Mouse (Mus musculus): Measurements from ENCODE around the gene Aldh3a2. TPM values are rescaled to one million over a fixed set of nuclear protein-coding genes. Genes with fewer than 3 reads are reported as not detected.

Gene Aldh3a2
- total and polyA plus RNA-seq, 2 experiments from 2014 or later = 33.9 to 49.3 TPM

DNA sequence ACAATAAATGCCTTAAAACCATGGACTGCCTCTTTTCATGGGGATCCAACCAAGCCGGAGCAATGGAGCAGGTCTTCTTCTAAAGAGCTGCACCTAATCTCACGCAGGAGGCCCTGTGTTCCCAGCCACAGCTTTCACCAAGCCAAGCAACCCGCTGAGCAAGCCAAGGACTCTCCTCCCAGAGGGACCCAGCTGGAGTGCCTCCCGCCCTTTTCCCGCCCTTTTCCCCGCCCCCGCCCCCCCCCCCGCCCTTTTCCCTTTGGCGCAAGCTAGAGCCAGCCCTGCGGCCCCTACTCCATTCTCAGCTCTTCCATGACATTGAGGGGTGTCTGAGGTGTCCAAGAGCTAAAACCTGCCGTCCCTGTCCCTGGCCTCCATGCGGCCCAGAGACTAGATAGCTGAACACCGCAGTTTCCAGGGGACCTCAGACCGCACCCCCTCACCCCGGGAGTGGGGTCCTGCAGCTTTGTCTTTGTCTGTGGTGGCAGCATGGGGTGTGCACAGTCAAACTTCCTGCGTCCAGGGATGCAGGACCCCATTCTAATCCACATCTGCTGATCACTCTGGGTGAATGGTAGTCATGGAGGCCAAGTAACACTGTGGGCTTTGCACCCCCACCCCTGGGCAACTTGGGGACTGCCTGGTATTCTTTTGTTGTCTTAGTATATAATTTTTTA is 33.6 kb upstream of the Aldh3a2 start:
- Histone ChIP-seq H3K27ac (ENCODE audit: low read depth, low read length) (no peak overlapping the region), H3K4me3 (ENCODE audit: low read depth, low read length) (no peak overlapping the region), H3K9me3 (ENCODE audit: low read length) (peaks cover 4% of the 10 kb centered on the region; the same call in 1 of the 2 replicates), H3K36me3 (ENCODE audit: insufficient read depth, low read length) (no peaks in the 10 kb centered on the region), H3K9ac (replicated peaks; ENCODE audit: low read length, poor library complexity, severe bottlenecking) (no peak overlapping the region), H3K4me1 (ENCODE audit: insufficient read depth, low read length) (no peaks in the 10 kb centered on the region), H3K27me3 (ENCODE audit: insufficient read depth, low read length) (no peaks in the 10 kb centered on the region), H3K4me2 (ENCODE audit: low read depth, low read length, poor library complexity, severe bottlenecking) (no peak overlapping the region)
- WGBS = 14% methylated on average over 15 of the region's 16 CpGs
- ATAC-seq (ENCODE audit: low FRiP score) (no peak), DNase-seq (ENCODE audit: low spot score) (no peak)
- TF ChIP-seq CTCF (IDR thresholded peaks at IDR 0.05) = no peak

DNA sequence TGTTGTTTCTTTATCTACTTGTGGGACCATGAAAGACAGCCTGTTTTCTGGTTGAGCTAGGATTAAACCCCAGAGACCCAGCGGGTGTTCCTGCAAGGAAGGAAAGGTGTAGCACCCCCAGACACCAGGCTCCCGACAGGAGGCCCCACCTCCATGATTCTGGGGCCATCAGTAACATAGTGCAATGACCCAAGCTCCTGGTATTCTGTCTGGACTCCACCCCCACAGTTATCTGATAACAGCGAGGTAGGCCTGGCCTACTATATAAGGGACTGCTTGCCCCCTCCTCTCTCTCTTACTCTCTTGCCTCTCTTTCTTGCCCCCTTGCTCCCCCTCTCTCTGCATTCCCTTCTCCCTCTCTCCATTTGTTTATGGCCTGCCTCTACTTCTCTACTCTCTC is 32.9 kb upstream of the Aldh3a2 start:
- Histone ChIP-seq H3K9ac (replicated peaks; ENCODE audit: low read length, poor library complexity, severe bottlenecking) (no peak overlapping the region), H3K27ac (ENCODE audit: low read depth, low read length) (no peak overlapping the region), H3K9me3 (ENCODE audit: low read length) (no peaks in the 10 kb centered on the region), H3K36me3 (ENCODE audit: insufficient read depth, low read length) (no peaks in the 10 kb centered on the region), H3K4me1 (ENCODE audit: insufficient read depth, low read length) (no peaks in the 10 kb centered on the region), H3K4me2 (ENCODE audit: low read depth, low read length, poor library complexity, severe bottlenecking) (no peak overlapping the region), H3K4me3 (ENCODE audit: low read depth, low read length) (no peak overlapping the region), H3K27me3 (ENCODE audit: insufficient read depth, low read length) (no peaks in the 10 kb centered on the region)
- DNase-seq (ENCODE audit: low spot score) (no peak), ATAC-seq (ENCODE audit: low FRiP score) (no peak)
- WGBS = 61% methylated on average over 3 of the region's 3 CpGs
- no peak for TF ChIP-seq CTCF (IDR thresholded peaks at IDR 0.05)

DNA sequence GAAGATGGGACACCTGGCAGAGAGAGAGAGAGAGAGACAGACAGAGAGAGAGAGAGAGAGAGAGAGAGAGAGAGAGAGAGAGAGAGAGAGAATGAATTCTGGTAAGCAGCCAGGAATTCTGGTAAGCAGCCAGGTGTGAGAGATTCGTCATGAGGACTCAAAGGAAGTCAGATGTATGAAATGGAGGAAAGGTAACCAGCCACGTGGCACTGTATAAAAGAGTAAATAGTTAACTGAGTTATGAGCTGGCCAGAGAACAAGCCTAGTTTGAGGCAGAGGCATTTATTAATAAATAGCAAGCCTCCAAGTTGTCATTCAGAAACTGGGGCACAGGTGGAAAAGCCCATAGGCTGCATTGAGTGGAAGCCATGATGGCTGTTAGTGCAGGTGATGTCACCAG is 30.6 kb upstream of the Aldh3a2 start:
- TF ChIP-seq CTCF (IDR thresholded peaks at IDR 0.05) = no peak
- Histone ChIP-seq H3K9ac (replicated peaks; ENCODE audit: low read length, poor library complexity, severe bottlenecking) (no peak overlapping the region), H3K36me3 (ENCODE audit: insufficient read depth, low read length) (no peaks in the 10 kb centered on the region), H3K4me3 (ENCODE audit: low read depth, low read length) (no peak overlapping the region), H3K4me2 (ENCODE audit: low read depth, low read length, poor library complexity, severe bottlenecking) (no peak overlapping the region), H3K27ac (ENCODE audit: low read depth, low read length) (no peak overlapping the region), H3K27me3 (ENCODE audit: insufficient read depth, low read length) (no peaks in the 10 kb centered on the region), H3K9me3 (ENCODE audit: low read length) (no peaks in the 10 kb centered on the region), H3K4me1 (ENCODE audit: insufficient read depth, low read length) (no peaks in the 10 kb centered on the region)
- ATAC-seq (ENCODE audit: low FRiP score) (no peak), DNase-seq (ENCODE audit: low spot score) (no peak)
- 77% methylated on average over 2 of the region's 2 CpGs for WGBS

DNA sequence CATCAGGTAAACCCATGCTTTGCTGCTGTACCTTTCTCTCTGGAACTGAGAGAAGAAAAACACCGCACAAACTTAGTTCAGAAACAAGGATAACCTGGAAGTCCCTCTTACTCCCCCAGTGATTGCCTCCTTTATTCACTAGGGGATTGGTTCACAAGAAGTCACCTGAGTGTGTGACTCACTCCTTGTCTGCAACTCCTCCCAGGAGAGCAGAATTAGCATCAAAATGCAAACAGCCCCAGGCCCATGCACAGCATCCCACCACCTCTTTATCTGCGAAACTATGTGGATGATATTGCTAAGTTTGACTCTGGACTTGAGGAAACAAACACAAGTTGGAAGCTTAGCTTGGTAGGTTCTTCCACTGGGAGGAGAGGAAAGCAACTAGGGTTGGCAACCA is 30.1 kb upstream of the Aldh3a2 start:
- Histone ChIP-seq H3K9me3 (ENCODE audit: low read length) (no peaks in the 10 kb centered on the region), H3K9ac (replicated peaks; ENCODE audit: low read length, poor library complexity, severe bottlenecking) (no peak overlapping the region), H3K4me2 (ENCODE audit: low read depth, low read length, poor library complexity, severe bottlenecking) (no peak overlapping the region), H3K27me3 (ENCODE audit: insufficient read depth, low read length) (no peaks in the 10 kb centered on the region), H3K4me1 (ENCODE audit: insufficient read depth, low read length) (no peaks in the 10 kb centered on the region), H3K36me3 (ENCODE audit: insufficient read depth, low read length) (no peaks in the 10 kb centered on the region), H3K27ac (ENCODE audit: low read depth, low read length) (no peak overlapping the region), H3K4me3 (ENCODE audit: low read depth, low read length) (no peak overlapping the region)
- 87% methylated on average over 2 of the region's 2 CpGs for WGBS
- no peak for ATAC-seq (ENCODE audit: low FRiP score)
- no peak for TF ChIP-seq CTCF (IDR thresholded peaks at IDR 0.05)
- DNase-seq (ENCODE audit: low spot score) = no peak

DNA sequence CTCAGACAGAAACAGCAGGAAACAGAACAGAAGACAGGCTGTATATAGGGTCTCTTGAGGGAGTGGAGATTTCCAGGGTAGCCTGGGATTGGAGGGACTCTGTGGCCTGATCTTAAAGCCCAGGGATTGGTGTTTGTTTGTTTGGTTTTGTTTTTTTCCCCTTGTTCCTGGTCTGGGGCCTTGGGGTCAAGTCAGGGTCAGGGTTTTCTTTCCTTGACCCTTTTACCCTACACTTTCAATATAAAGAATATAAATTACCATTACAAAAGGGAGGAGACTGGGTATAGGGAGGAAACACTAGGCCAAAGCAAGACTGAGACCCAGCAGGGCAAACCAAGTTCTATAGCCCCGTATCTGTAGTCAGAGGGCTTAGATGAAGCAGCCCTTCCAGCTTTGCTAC is 29.3 kb upstream of the Aldh3a2 start:
- H3K4me2 ChIP-seq (ENCODE audit: low read depth, low read length, poor library complexity, severe bottlenecking) = no peak overlapping the region
- no peak overlapping the region for H3K9ac ChIP-seq (replicated peaks; ENCODE audit: low read length, poor library complexity, severe bottlenecking)
- DNase-seq (ENCODE audit: low spot score) = no peak
- H3K36me3 ChIP-seq (ENCODE audit: insufficient read depth, low read length) = no peaks in the 10 kb centered on the region
- H3K27ac ChIP-seq (ENCODE audit: low read depth, low read length) = no peak overlapping the region
- no peak for ATAC-seq (ENCODE audit: low FRiP score)
- TF ChIP-seq CTCF (IDR thresholded peaks at IDR 0.05) = no peak
- H3K9me3 ChIP-seq (ENCODE audit: low read length) = no peaks in the 10 kb centered on the region
- WGBS = 26% methylated on average over 1 of the region's 1 CpGs
- no peaks in the 10 kb centered on the region for H3K4me1 ChIP-seq (ENCODE audit: insufficient read depth, low read length)
- H3K4me3 ChIP-seq (ENCODE audit: low read depth, low read length) = no peak overlapping the region
- no peaks in the 10 kb centered on the region for H3K27me3 ChIP-seq (ENCODE audit: insufficient read depth, low read length)

DNA sequence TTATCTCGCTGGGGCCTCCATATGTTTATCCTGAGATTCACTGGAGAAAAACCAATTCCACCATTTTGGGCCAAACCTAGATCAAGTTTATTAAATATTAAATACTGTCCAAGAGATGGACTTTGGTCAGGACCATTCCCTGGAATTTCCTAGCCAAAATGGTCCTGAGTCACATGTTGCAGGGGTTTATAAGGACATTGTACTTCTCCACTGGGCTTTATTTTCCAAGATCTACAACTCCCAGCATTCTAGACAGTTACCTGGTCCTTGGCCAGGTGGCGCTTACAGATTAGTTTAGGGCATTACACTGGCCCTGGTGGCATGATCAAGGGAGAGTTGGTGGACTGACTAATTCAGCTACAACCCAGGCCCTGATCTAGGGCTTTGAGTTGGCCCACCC is 28.3 kb upstream of the Aldh3a2 start:
- TF ChIP-seq CTCF (IDR thresholded peaks at IDR 0.05) = no peak
- WGBS = 93% methylated on average over 2 of the region's 2 CpGs
- Histone ChIP-seq H3K36me3 (ENCODE audit: insufficient read depth, low read length) (no peaks in the 10 kb centered on the region), H3K4me1 (ENCODE audit: insufficient read depth, low read length) (no peaks in the 10 kb centered on the region), H3K27ac (ENCODE audit: low read depth, low read length) (no peak overlapping the region), H3K9me3 (ENCODE audit: low read length) (no peaks in the 10 kb centered on the region), H3K9ac (replicated peaks; ENCODE audit: low read length, poor library complexity, severe bottlenecking) (no peak overlapping the region), H3K4me3 (ENCODE audit: low read depth, low read length) (no peak overlapping the region), H3K4me2 (ENCODE audit: low read depth, low read length, poor library complexity, severe bottlenecking) (no peak overlapping the region), H3K27me3 (ENCODE audit: insufficient read depth, low read length) (no peaks in the 10 kb centered on the region)
- DNase-seq (ENCODE audit: low spot score) (no peak), ATAC-seq (ENCODE audit: low FRiP score) (no peak)

Data from midbrain, postnatal 0 days (tissue).